Mouse (Mus musculus) hindbrain, embryonic 11.5 days (tissue): ENCODE data around the gene Ensa. TPM values are rescaled to one million over a fixed set of nuclear protein-coding genes. Genes with fewer than 3 reads are reported as not detected.

Experiments used
- ATAC-seq: fragments of 200-750 bp; cut with Nextera tagmentation; 2 replicates; pipeline ENCODE4 v1.8.0; 2017; ENCODE audit warnings: mild to moderate bottlenecking, moderate TSS enrichment, moderate library complexity; ENCODE audit not compliant: low FRiP score
- DNase-seq: peaks from one replicate; pipeline ENCODE4 v3.0.0-alpha.2; 2015; ENCODE audit warnings: low spot score
- H3K27ac ChIP-seq: fragments of 300-500 bp; sonication (generic); 2 replicates; pipeline ENCODE4 v1.5.1; 2014; ENCODE audit warnings: mild to moderate bottlenecking, low read depth, low read length
- H3K27me3 ChIP-seq: fragments of 300-500 bp; sonication (generic); 2 replicates; pipeline ENCODE4 v1.6.1; 2014; ENCODE audit warnings: mild to moderate bottlenecking, low read length, moderate library complexity, mixed read lengths; ENCODE audit not compliant: control insufficient read depth, insufficient read depth
- H3K36me3 ChIP-seq: fragments of 300-500 bp; sonication (generic); 2 replicates; pipeline ENCODE4 v1.6.1; 2014; ENCODE audit warnings: mild to moderate bottlenecking, low read length, moderate library complexity, mixed read lengths; ENCODE audit not compliant: control insufficient read depth, insufficient read depth
- H3K4me1 ChIP-seq: fragments of 300-500 bp; sonication (generic); replicated peaks from 2 replicates; pipeline ENCODE4 v1.6.1; 2014; ENCODE audit warnings: low read length, mixed read lengths; ENCODE audit not compliant: control insufficient read depth, insufficient read depth
- H3K4me2 ChIP-seq: fragments of 300-500 bp; sonication (generic); replicated peaks from 2 replicates; pipeline ENCODE4 v1.6.1; 2014; ENCODE audit warnings: mild to moderate bottlenecking, low read depth, low read length
- H3K4me3 ChIP-seq: fragments of 300-500 bp; sonication (generic); 2 replicates; pipeline ENCODE4 v1.5.1; 2014; ENCODE audit warnings: low read depth, low read length
- H3K9ac ChIP-seq: fragments of 300-500 bp; sonication (generic); 2 replicates; pipeline ENCODE4 v1.6.1; 2014; ENCODE audit warnings: low read depth, low read length
- H3K9me3 ChIP-seq: fragments of 300-500 bp; sonication (generic); 2 replicates; pipeline ENCODE4 v1.6.1; 2016; ENCODE audit warnings: low read length; ENCODE audit not compliant: control insufficient read depth
- WGBS: fragments of 180-500 bp; shearing (Covaris S2); extraction: QIAGEN DNeasy Blood & Tissue Kit; methylation state at CpG from one replicate; pipeline ENCODE4 v1.1.7; 2014; 5-methylcytosine and 5-hydroxymethylcytosine counted together
- polyA plus RNA-seq: library from polyadenylated mRNA; unstranded; fragments of >200 nt; fragmentation: Nextera tagmentation; extraction: Ambion mirVana; gene quantifications from 2 replicates; pipeline ENCODE4 v1.2.1, GENCODE M21; 2014

Gene Ensa
- polyA plus RNA-seq, 1 experiment from 2014 or later: 87.4 TPM

GRCm38 (mm10) chr3:95658236-95658867 lies 33.6 kb downstream of the Ensa start, which contains the start of gene Mcl1:
Gene Mcl1 (plus strand): TSS chr3:95658788.
- under 1% methylated on average over 40 of the region's 43 CpGs for WGBS
- H3K9me3 ChIP-seq: no peaks in the 10 kb centered on the region
- ATAC-seq: peak; percentile 97
- H3K36me3 ChIP-seq: no peaks in the 10 kb centered on the region
- H3K4me2 ChIP-seq: peak within 1 kb of the TSS; percentile 86
- H3K27me3 ChIP-seq: no peaks in the 10 kb centered on the region
- H3K27ac ChIP-seq: peak within 1 kb of the TSS; percentile 98
- H3K4me1 ChIP-seq: peaks cover 3% of the 10 kb centered on the region
- H3K4me3 ChIP-seq: peak within 1 kb of the TSS; percentile 95
- peak; percentile 94 for DNase-seq
- H3K9ac ChIP-seq: peak within 1 kb of the TSS; percentile 99

- 0% methylated on average over 74 of the region's 113 CpGs for WGBS
- H3K9ac ChIP-seq: peak overlapping the region; percentile 99
- peak overlapping the region; percentile 98 for H3K27ac ChIP-seq
- peak overlapping the region; percentile 95 for H3K4me3 ChIP-seq
- peak; percentile 80 for ATAC-seq
- peak; percentile 84 for DNase-seq
- H3K4me2 ChIP-seq: peak overlapping the region; percentile 86
- H3K4me1 ChIP-seq: peaks cover 3% of the 10 kb centered on the region
- H3K9me3 ChIP-seq: no peaks in the 10 kb centered on the region
- no peaks in the 10 kb centered on the region for H3K36me3 ChIP-seq
- no peaks in the 10 kb centered on the region for H3K27me3 ChIP-seq
These were observed 34.3 kb downstream of the Ensa start for GRCm38 (mm10) chr3:95658868-95659712.

- Histone ChIP-seq H3K9ac (peak overlapping the region; percentile 99), H3K9me3 (no peaks in the 10 kb centered on the region), H3K4me3 (peak overlapping the region; percentile 95), H3K4me2 (peak overlapping the region; percentile 86), H3K36me3 (no peaks in the 10 kb centered on the region), H3K27me3 (no peaks in the 10 kb centered on the region), H3K4me1 (peaks cover 3% of the 10 kb centered on the region), H3K27ac (peak overlapping the region; percentile 98)
- WGBS: 7% methylated on average over 8 of the region's 8 CpGs
- DNase-seq (no peak), ATAC-seq (no peak)
These were observed 35.2 kb downstream of the Ensa start for GRCm38 (mm10) chr3:95659948-95660347.

DNA sequence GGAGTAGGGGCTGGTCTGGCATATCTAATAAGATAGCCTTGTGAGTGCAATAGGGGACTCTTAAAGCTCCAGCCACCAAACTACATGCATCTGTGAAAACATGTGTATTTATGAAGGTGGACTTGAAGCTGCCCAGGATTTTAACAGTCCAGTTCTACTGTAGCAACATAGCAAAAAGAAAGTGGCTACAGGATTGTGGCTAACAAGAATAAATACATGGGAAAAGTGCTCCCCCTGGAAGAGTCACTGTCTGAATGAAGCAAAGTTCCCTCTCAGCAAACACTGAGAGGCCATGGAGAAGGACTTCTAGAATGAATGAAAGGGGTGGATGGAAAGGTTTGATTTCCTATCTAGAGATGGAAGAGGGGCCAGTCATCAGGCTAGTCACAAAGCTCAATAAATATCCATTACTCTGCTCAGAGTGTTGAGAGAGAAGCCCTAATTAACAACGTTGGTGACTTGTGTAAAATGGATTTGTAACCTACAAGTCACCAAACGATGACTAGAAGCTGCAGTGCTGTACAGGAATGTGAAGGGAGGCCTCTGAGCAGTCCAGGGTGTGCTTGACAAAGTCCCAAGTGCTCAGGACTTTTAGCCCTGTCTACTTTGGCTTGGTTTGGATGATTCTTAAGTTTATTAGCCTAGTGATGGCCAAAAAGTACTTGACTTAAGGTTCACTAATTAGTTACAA lies 36.1 kb downstream of the Ensa start:
- Histone ChIP-seq H3K36me3 (no peaks in the 10 kb centered on the region), H3K4me1 (peaks cover 3% of the 10 kb centered on the region), H3K9ac (peak overlapping the region; percentile 99; the same call in 1 of the 2 replicates), H3K4me2 (peak overlapping the region; percentile 86), H3K27ac (no peak overlapping the region), H3K9me3 (no peaks in the 10 kb centered on the region), H3K4me3 (peak overlapping the region; percentile 95), H3K27me3 (no peaks in the 10 kb centered on the region)
- no peak for DNase-seq
- 64% methylated on average over 2 of the region's 2 CpGs for WGBS
- no peak for ATAC-seq

- Histone ChIP-seq H3K4me3 (no peak overlapping the region), H3K4me1 (peaks cover 3% of the 10 kb centered on the region), H3K9me3 (no peaks in the 10 kb centered on the region), H3K4me2 (no peak overlapping the region), H3K27ac (no peak overlapping the region), H3K36me3 (no peaks in the 10 kb centered on the region), H3K27me3 (no peaks in the 10 kb centered on the region), H3K9ac (no peak overlapping the region)
- no peak for ATAC-seq
- no peak for DNase-seq
- 72% methylated on average over 7 of the region's 7 CpGs for WGBS
These were observed 37.3 kb downstream of the Ensa start for GRCm38 (mm10) chr3:95661945-95662715.

DNA sequence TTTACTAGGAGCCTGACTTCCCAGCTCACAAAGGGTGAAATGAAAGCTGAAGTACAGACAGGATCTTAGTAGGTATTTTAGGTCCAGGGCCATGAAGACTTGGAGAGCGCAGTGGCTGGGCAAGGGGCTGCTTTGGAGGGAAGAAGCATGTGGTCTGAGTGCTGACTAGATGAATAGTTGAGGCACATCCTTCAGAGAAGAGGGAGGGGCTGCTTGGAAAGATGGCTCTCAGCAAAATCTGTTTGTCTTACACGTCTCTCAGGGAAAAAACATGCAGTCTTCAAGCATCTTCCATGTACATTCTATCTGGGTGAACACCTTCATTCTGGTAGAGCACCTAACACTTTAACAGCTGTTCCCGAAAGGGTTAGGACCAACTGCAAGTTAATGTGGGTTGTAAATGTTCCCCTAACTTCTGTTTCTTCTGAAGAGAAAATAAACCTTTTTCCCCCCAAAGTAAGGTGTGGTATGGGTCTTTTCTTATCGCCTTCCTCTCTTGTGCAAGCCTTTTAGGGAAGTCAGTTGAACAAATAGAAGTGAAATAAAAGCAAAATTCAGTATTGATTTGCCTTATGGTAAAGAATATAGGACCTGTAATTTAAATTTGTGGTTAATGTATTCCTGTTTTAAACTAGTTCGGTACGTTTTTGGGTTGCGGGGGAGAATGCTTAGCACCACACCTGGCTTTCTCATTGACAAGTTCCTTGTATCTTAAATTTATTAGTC lies 38.1 kb downstream of the Ensa start:
- H3K4me3 ChIP-seq: no peak overlapping the region
- no peaks in the 10 kb centered on the region for H3K36me3 ChIP-seq
- H3K27me3 ChIP-seq: no peaks in the 10 kb centered on the region
- WGBS: 88% methylated on average over 7 of the region's 7 CpGs
- no peak overlapping the region for H3K27ac ChIP-seq
- H3K4me2 ChIP-seq: no peak overlapping the region
- no peak for ATAC-seq
- peaks cover 6% of the 10 kb centered on the region for H3K4me1 ChIP-seq
- H3K9ac ChIP-seq: no peak overlapping the region
- H3K9me3 ChIP-seq: no peaks in the 10 kb centered on the region
- no peak for DNase-seq

- DNase-seq (no peak), ATAC-seq (no peak)
- Histone ChIP-seq H3K4me3 (no peak overlapping the region), H3K4me1 (peaks cover 6% of the 10 kb centered on the region), H3K9ac (no peak overlapping the region), H3K27ac (no peak overlapping the region), H3K4me2 (no peak overlapping the region), H3K9me3 (no peaks in the 10 kb centered on the region), H3K36me3 (no peaks in the 10 kb centered on the region), H3K27me3 (no peaks in the 10 kb centered on the region)
- WGBS: 84% methylated on average over 2 of the region's 2 CpGs
These were observed 38.7 kb downstream of the Ensa start for GRCm38 (mm10) chr3:95663486-95663885.
